Mouse (Mus musculus) bone marrow macrophage, adult 2 months (primary cell): ENCODE data around the gene Zfp704. TPM values are rescaled to one million over a fixed set of nuclear protein-coding genes. Genes with fewer than 3 reads are reported as not detected.

Experiments
- H3K27ac ChIP-seq: 2 replicates; pipeline ENCODE4 v1.5.1; 2012; ENCODE audit warnings: low read depth, low read length; ENCODE audit not compliant: insufficient read depth
- H3K4me1 ChIP-seq: 2 replicates; pipeline ENCODE4 v1.6.1; 2012; ENCODE audit warnings: low read length; ENCODE audit not compliant: control insufficient read depth, insufficient read depth
- H3K4me3 ChIP-seq: 2 replicates; pipeline ENCODE4 v1.5.1; 2012; ENCODE audit warnings: mild to moderate bottlenecking, low read length, moderate library complexity; ENCODE audit not compliant: insufficient read depth
- CTCF ChIP-seq: IDR thresholded peaks from 2 replicates; pipeline ENCODE4 v1.5.1; 2012; ENCODE audit warnings: low read depth, mild to moderate bottlenecking, low read length, moderate library complexity
- POLR2A ChIP-seq: IDR thresholded peaks from 2 replicates; pipeline ENCODE4 v1.6.1; 2012; ENCODE audit warnings: mild to moderate bottlenecking, low read depth, low read length, borderline replicate concordance
- polyA plus RNA-seq: library from polyadenylated mRNA; stranded (reverse); fragments of >200 nt; gene quantifications from 2 replicates; pipeline ENCODE4 v1.2.4, GENCODE M21; 2012; ENCODE audit not compliant: missing spikeins, insufficient read depth, insufficient read length

Zfp704 gene
- polyA plus RNA-seq, 1 experiment: 10.5 TPM

DNA sequence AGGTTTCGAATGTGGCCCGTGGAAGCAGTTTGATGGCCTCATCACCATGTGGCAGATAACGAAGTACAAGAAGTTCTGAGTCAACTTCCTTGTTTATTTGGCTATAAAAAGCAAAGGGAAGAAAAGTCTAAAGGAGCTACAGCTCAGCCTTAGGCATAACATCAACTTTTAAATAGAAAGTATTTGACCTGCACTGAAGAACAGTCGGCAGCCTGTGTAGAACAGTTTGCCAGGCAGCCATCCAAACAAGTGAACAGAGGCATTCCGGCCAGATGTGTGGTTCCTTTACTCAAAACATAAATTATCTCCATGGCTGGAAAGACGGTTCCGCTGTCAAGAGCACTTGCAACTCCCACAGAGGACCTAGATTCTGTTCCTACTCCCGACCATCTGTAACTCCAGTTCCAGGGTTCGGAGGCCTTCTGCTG, 202.8 kb downstream of the Zfp704 start:
- Histone ChIP-seq H3K27ac (peak overlapping the region; percentile 88), H3K4me3 (no peak overlapping the region; the same call in 1 of the 2 replicates), H3K4me1 (peaks cover 37% of the 10 kb centered on the region)
- no peak for TF ChIP-seq CTCF
- TF ChIP-seq POLR2A: no peak

DNA sequence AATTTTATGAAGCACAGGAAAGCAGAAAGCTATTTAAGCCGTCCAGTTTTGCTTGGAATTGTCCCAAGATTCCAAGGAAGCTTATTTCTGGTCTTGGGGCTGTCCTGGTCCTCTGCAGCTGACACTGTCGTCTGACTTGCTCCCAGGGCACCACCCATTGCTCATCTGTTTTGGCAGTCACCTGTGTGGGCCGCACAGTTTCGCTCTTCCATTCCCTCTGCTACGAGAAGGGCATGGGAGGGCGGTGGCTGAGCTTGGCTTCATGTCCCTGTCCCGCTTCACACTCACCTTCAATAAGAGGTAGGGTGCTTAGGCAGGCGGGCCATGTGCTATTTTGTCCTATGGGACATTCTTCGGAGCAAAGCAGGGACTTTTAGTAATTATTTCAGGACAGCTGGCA, 204.5 kb downstream of the Zfp704 start:
- Histone ChIP-seq H3K4me1 (peaks cover 44% of the 10 kb centered on the region), H3K4me3 (no peak overlapping the region), H3K27ac (no peak overlapping the region)
- TF ChIP-seq CTCF (no peak), POLR2A (no peak)

- H3K27ac ChIP-seq: no peak overlapping the region; the same call in 1 of the 2 replicates
- H3K4me1 ChIP-seq: peaks cover 51% of the 10 kb centered on the region
- TF ChIP-seq CTCF (no peak), POLR2A (no peak)
- peak overlapping the region; percentile 2; the same call in 1 of the 2 replicates for H3K4me3 ChIP-seq
Measured at GRCm38 (mm10) chr3:9403255-9404050, 206.4 kb downstream of the Zfp704 start.

DNA sequence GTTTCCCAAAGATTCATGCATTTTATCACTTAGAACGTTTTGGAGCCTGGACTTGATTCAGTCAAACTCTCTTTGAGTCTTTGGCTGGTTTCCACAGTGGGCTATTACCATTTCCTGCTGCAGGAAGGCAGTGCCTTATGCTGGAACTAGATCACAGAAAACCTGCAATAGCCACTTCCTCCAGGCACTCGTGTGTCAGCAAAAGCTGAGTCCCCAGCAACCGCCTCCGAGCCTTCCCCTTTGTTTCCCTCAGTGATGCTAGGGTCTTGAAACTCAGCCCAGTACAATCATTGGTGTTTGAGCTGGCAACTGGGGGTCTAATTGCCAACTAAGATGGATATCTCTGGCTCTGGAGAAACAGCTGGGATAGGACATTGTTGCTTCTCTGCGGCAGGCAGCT, 207.0 kb downstream of the Zfp704 start:
- no peak for TF ChIP-seq POLR2A
- no peak for TF ChIP-seq CTCF
- Histone ChIP-seq H3K27ac (no peak overlapping the region; the same call in 1 of the 2 replicates), H3K4me3 (peak overlapping the region; percentile 2; the same call in 1 of the 2 replicates), H3K4me1 (peaks cover 56% of the 10 kb centered on the region)

- TF ChIP-seq CTCF: no peak
- no peak for TF ChIP-seq POLR2A
- peaks cover 56% of the 10 kb centered on the region for H3K4me1 ChIP-seq
- no peak overlapping the region for H3K27ac ChIP-seq
- H3K4me3 ChIP-seq: no peak overlapping the region
Measured at GRCm38 (mm10) chr3:9402345-9402744, 207.5 kb downstream of the Zfp704 start.

GRCm38 (mm10) chr3:9401685-9402084, 208.2 kb downstream of the Zfp704 start:
- no peak overlapping the region for H3K27ac ChIP-seq
- TF ChIP-seq POLR2A: no peak
- TF ChIP-seq CTCF: no peak
- H3K4me1 ChIP-seq: peaks cover 55% of the 10 kb centered on the region
- no peak overlapping the region for H3K4me3 ChIP-seq

GRCm38 (mm10) chr3:9400886-9401221, 209.0 kb downstream of the Zfp704 start:
- TF ChIP-seq CTCF (no peak), POLR2A (no peak)
- Histone ChIP-seq H3K4me3 (no peak overlapping the region), H3K27ac (no peak overlapping the region), H3K4me1 (peaks cover 47% of the 10 kb centered on the region)

- H3K27ac ChIP-seq: no peak overlapping the region
Measured at GRCm38 (mm10) chr3:9400201-9400885, 209.5 kb downstream of the Zfp704 start.

GRCm38 (mm10) chr3:9398271-9398670, 211.6 kb downstream of the Zfp704 start:
- TF ChIP-seq CTCF: no peak
- TF ChIP-seq POLR2A: no peak
- no peak overlapping the region for H3K4me3 ChIP-seq
- peaks cover 36% of the 10 kb centered on the region for H3K4me1 ChIP-seq
- no peak overlapping the region for H3K27ac ChIP-seq

More at GRCm38 (mm10) chr3:9400201-9400885, 209.5 kb downstream of the Zfp704 start:
- TF ChIP-seq CTCF (no peak), POLR2A (no peak)
- no peak overlapping the region for H3K4me3 ChIP-seq
- peaks cover 44% of the 10 kb centered on the region for H3K4me1 ChIP-seq
